Mouse (Mus musculus): Measurements from ENCODE around the gene Gm17657.

DNA sequence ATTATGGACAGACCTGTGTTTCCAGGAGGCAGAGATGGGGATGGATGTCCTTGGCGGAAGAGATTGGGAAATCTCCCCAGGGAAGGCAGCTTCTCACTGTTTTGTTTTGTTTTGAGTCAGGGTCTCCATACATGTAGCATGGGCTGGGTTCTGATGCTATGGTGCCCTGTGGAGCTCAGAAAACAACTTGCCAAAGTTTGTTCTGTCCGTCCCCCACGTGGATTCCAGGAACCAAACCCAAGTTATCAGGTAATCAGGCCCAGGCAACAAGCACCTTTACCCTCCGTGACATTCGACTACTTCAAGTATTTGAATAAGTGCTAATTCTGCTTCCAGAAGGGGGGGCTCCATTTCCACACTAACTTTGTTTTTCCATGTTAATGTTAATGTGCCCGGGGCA, 49.9 kb downstream of the Gm17657 start:
- TF ChIP-seq CHD2 (IDR thresholded peaks at IDR 0.05; ENCODE audit: low read depth, low read length) (no peak), ZNF384 (IDR thresholded peaks at IDR 0.05; ENCODE audit: low read depth, low read length) (no peak), MAFK (IDR thresholded peaks at IDR 0.05; ENCODE audit: insufficient read depth, low read depth, low read length) (no peak), HCFC1 (IDR thresholded peaks at IDR 0.05; ENCODE audit: borderline replicate concordance, insufficient read depth, low read length) (no peak), ZC3H11A (IDR thresholded peaks at IDR 0.05; ENCODE audit: borderline replicate concordance, low read depth, low read length) (no peak)
